ENCODE assay signal across 15 mouse cellular contexts in the genomic region with DNA sequence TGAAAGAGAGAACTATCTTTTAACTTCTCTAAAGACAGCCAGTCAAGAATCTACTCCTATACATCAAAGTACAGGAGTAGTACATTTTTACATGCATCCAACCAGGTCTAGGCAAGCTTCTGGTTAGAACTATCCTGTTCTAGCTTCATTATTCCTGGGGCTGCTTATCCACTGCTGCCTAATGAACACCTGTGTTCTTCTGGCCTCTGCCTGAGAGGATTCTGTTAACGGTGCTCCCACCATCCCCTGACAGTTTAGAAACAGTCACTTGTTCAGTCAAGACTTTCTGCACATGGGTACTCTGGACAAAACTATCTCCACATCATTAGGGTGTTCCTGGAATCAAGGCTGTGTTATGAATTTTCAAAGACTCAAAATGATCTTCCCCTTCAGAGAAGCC.
"Had no signal": no experiment of that assay in that cellular context is flagged by ENCODE, and none has a peak within 500 bp of the region (broad histone marks: within the 10 kb centered on the region; RNA-seq: fewer than 3 reads in every experiment).

No protein-coding gene starts in this region.

- H3K27me3 ChIP-seq: limb, embryonic 13.5 days; midbrain, embryonic 15.5 days; neural tube, embryonic 12.5 days had no signal

- H3K4me3 ChIP-seq: limb, embryonic 13.5 days; midbrain, embryonic 15.5 days; neural tube, embryonic 12.5 days had no signal

- H3K4me1 ChIP-seq: neural tube, embryonic 12.5 days had no signal

- H3K9ac ChIP-seq: limb, embryonic 13.5 days; midbrain, embryonic 15.5 days; neural tube, embryonic 12.5 days had no signal

- DNase-seq: kidney, adult 11 months; kidney, adult 9 months; kidney, postnatal 36 days; layer of hippocampus, adult 9-11 months; layer of hippocampus, postnatal 36 days; left cerebral cortex, postnatal 4 days; lung, adult 18-20 months; lung, postnatal 36 days; spleen, adult 18-20 months; thymus, postnatal 36 days had no signal

- H3K9me3 ChIP-seq: limb, embryonic 13.5 days; midbrain, embryonic 15.5 days; neural tube, embryonic 12.5 days had no signal

- H3K4me2 ChIP-seq: limb, embryonic 13.5 days; midbrain, embryonic 11.5 days; midbrain, embryonic 15.5 days; neural tube, embryonic 12.5 days had no signal

- H3K27ac ChIP-seq: kidney, postnatal 0 days; limb, embryonic 13.5 days; midbrain, embryonic 15.5 days; neural tube, embryonic 12.5 days had no signal

- H3K36me3 ChIP-seq: limb, embryonic 13.5 days; midbrain, embryonic 15.5 days; neural tube, embryonic 12.5 days had no signal

- ATAC-seq: midbrain, embryonic 15.5 days had no signal
